Mouse (Mus musculus) hindbrain, embryonic 13.5 days (tissue): ENCODE results near the gene Rft1. TPM values are rescaled to one million over a fixed set of nuclear protein-coding genes. Genes with fewer than 3 reads are reported as not detected.

Experiments used
- ATAC-seq: fragments of 200-750 bp; cut with Nextera tagmentation; 2 replicates; pipeline ENCODE4 v1.8.0; 2017; ENCODE audit warnings: moderate TSS enrichment; ENCODE audit not compliant: low FRiP score
- H3K27ac ChIP-seq: fragments of 300-500 bp; sonication (generic); 2 replicates; pipeline ENCODE4 v1.5.1; 2015; ENCODE audit warnings: inconsistent platforms, mild to moderate bottlenecking, moderate library complexity
- H3K27me3 ChIP-seq: fragments of 300-500 bp; sonication (generic); 2 replicates; pipeline ENCODE4 v1.6.1; 2015; ENCODE audit warnings: mild to moderate bottlenecking, inconsistent platforms
- H3K36me3 ChIP-seq: fragments of 300-500 bp; sonication (generic); 2 replicates; pipeline ENCODE4 v1.6.1; 2015; ENCODE audit warnings: mild to moderate bottlenecking, inconsistent platforms
- H3K4me1 ChIP-seq: fragments of 300-500 bp; sonication (generic); replicated peaks from 2 replicates; pipeline ENCODE4 v1.6.1; 2015; ENCODE audit warnings: inconsistent platforms
- H3K4me2 ChIP-seq: fragments of 300-500 bp; sonication (generic); 2 replicates; pipeline ENCODE4 v1.6.1; 2015; ENCODE audit warnings: inconsistent platforms, mild to moderate bottlenecking, moderate library complexity
- H3K4me3 ChIP-seq: fragments of 300-500 bp; sonication (generic); 2 replicates; pipeline ENCODE4 v1.5.1; 2015; ENCODE audit warnings: mild to moderate bottlenecking, inconsistent platforms
- H3K9ac ChIP-seq: fragments of 300-500 bp; sonication (generic); 2 replicates; pipeline ENCODE4 v1.6.1; 2015; ENCODE audit warnings: mild to moderate bottlenecking, inconsistent platforms
- H3K9me3 ChIP-seq: fragments of 300-500 bp; sonication (generic); 2 replicates; pipeline ENCODE4 v1.6.1; 2016; ENCODE audit warnings: inconsistent platforms
- WGBS: fragments of 180-500 bp; shearing (Covaris S2); methylation state at CpG from one replicate; pipeline ENCODE4 v1.1.7; 2015; 5-methylcytosine and 5-hydroxymethylcytosine counted together
- polyA plus RNA-seq: library from polyadenylated mRNA; unstranded; fragments of >200 nt; fragmentation: Nextera tagmentation; extraction: Ambion mirVana; gene quantifications from 2 replicates; pipeline ENCODE4 v1.2.1, GENCODE M21; 2015

The Rft1 gene
- polyA plus RNA-seq, 1 experiment from 2014 or later, result 9.5 TPM

DNA sequence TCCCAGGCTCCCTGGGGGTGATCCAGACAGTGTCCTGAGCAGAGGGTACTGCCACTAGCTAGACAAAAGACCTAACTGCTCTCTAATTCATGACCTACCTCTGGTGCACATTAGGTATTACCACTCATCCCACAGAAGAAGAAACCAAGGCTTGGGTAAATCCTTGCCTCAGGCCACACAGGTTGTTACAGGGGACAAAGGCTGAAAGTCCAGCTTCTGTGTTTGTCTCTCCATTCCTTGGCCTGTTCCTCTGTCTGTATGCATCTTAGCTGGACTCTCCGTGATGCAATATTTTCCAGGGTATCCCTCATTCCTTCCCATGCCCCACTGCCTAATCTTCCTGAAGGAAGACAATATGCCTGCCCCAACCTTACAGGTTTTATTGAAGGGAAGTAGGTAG lies 19.7 kb upstream of the Rft1 start:
- Histone ChIP-seq H3K4me2 (no peak overlapping the region), H3K9ac (no peak overlapping the region), H3K27ac (no peak overlapping the region), H3K4me1 (peaks cover 9% of the 10 kb centered on the region; the same call in 1 of the 2 replicates), H3K36me3 (no peaks in the 10 kb centered on the region), H3K27me3 (no peaks in the 10 kb centered on the region), H3K9me3 (no peaks in the 10 kb centered on the region), H3K4me3 (no peak overlapping the region)
- no peak for ATAC-seq
- 94% methylated on average over 1 of the region's 1 CpGs for WGBS

DNA sequence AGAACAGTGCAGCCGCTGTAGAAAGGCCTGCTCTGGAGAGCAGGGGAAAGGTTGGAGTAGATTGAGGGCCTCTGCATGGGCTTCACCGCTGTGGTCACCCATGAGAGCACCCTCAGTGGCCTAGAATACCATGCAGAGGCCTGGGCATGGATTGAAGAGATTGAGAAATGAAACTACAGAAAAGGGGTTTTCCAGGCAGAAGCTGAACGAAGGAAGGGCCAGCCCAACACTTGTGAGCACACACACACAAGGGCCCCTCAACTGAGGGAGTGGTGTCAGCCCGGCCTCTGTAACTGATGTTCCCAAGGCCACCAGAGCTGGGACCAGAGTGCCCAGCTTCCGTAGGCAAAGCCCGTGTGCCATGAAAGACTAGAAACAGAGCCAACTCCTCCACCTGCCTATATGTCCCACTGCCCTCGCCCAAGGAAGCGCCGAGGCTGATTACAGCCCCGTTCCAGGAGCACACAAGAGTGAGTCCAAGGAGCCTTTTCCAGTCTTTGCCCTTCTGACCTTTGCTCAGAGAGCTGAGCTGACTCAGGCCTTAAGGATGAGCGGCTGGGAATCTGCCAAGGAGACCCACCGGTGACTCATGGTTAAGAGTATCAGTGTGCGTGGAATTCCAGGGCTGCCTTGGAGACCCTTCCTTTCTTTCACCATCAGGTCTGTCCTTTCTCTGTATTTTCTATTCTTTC lies 18.8 kb upstream of the Rft1 start:
- H3K9ac ChIP-seq, result no peak overlapping the region
- no peak overlapping the region for H3K4me3 ChIP-seq
- 87% methylated on average over 13 of the region's 13 CpGs for WGBS
- H3K9me3 ChIP-seq, result no peaks in the 10 kb centered on the region
- no peaks in the 10 kb centered on the region for H3K27me3 ChIP-seq
- H3K4me2 ChIP-seq, result no peak overlapping the region
- H3K27ac ChIP-seq, result no peak overlapping the region
- no peaks in the 10 kb centered on the region for H3K36me3 ChIP-seq
- ATAC-seq, result no peak
- peaks cover 9% of the 10 kb centered on the region; the same call in 1 of the 2 replicates for H3K4me1 ChIP-seq

DNA sequence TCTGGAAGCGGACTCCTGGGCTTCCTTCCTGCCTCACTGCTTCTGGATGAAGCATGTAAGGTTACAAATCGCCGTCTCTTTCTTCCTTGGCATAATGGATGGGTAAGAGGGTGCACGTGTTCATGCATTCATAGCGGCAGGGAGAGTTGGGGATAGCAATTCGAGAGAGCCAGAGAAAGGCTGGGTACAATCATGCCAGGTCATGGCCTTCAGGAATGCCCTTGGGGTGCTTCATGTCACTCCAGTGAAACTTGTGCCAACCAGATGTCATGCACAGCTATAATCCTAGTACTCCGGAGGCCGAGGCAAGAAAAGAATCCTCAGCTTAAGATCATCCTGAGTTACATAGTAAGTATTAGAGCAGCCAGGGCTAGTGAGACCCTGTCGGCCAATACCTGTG lies 17.7 kb upstream of the Rft1 start:
- Histone ChIP-seq H3K9me3 (no peaks in the 10 kb centered on the region), H3K9ac (no peak overlapping the region), H3K27ac (no peak overlapping the region), H3K27me3 (no peaks in the 10 kb centered on the region), H3K4me3 (no peak overlapping the region), H3K4me1 (peaks cover 8% of the 10 kb centered on the region; the same call in 1 of the 2 replicates), H3K36me3 (no peaks in the 10 kb centered on the region), H3K4me2 (no peak overlapping the region)
- 84% methylated on average over 9 of the region's 9 CpGs for WGBS
- no peak for ATAC-seq

DNA sequence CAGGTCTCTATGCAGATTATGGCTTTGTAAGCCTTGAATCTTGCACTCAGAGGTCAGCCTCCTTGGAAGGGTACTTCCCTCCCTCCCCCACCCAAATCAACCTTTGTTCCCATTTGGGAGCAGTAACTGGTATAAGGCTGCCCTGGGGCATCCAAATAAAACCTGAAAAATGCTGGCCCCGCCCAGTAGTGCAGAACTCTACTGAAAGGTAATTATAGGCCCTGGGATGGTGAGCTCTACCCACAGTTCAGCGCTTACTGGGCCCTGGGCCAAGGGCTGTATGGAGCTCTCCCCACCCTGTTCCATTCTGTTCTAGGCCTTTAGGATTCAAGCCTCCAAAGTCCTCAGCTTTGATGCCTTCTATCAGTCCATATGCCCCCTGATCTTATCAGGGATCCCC lies 17.1 kb upstream of the Rft1 start:
- no peak overlapping the region for H3K4me3 ChIP-seq
- 86% methylated on average over 2 of the region's 2 CpGs for WGBS
- no peak for ATAC-seq
- H3K4me2 ChIP-seq, result no peak overlapping the region
- no peak overlapping the region for H3K27ac ChIP-seq
- no peaks in the 10 kb centered on the region for H3K36me3 ChIP-seq
- 0 out of 2 replicates have a peak, but pooled peaks cover 5% of the 10 kb centered on the region for H3K4me1 ChIP-seq
- H3K9ac ChIP-seq, result no peak overlapping the region
- no peaks in the 10 kb centered on the region for H3K27me3 ChIP-seq
- H3K9me3 ChIP-seq, result no peaks in the 10 kb centered on the region

DNA sequence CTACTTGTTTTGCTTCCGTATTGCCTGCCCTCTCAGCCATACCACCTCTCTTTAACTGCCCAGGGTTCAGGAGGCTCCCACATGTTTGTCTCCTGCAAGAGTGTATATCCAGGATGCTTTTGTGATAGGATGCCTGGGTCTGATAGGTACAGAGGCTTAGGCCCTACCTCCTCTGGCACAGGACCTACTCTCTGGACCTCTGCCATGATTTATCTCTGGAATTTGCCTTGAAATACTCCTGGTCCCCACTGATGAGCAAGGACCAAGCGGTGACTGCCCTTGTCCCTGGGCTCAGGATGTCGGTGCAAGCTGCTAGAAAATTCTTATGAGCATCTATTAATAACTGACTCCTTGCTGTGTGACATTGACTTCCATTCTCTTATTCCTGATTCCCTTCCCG lies 16.2 kb upstream of the Rft1 start:
- ATAC-seq, result no peak
- Histone ChIP-seq H3K4me3 (no peak overlapping the region), H3K36me3 (no peaks in the 10 kb centered on the region), H3K4me2 (no peak overlapping the region), H3K9ac (no peak overlapping the region), H3K9me3 (no peaks in the 10 kb centered on the region), H3K4me1 (no peaks in the 10 kb centered on the region), H3K27me3 (no peaks in the 10 kb centered on the region), H3K27ac (no peak overlapping the region)
- 88% methylated on average over 4 of the region's 4 CpGs for WGBS

DNA sequence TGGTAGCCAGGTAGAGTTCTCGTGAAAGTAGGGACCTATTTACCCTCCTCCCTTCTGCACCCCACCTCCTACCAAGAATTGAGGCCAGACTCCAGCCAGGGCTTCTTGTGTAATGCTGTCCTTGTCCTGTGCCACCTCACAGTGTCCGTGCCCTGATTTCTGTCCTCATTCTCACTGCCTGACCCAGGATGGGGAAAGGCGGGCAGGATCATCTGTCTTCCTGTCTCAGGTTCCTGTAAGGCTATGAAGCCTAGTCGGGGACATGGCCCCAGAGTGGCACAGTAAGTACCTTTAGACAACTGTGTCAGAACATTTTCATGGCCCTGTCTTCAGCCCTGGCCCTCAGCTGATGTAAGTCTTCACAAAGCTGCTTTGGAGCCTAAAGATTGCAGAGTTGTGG lies 15.5 kb upstream of the Rft1 start:
- WGBS, result 81% methylated on average over 4 of the region's 4 CpGs
- no peaks in the 10 kb centered on the region for H3K9me3 ChIP-seq
- H3K4me1 ChIP-seq, result no peaks in the 10 kb centered on the region
- H3K27ac ChIP-seq, result no peak overlapping the region
- H3K4me3 ChIP-seq, result no peak overlapping the region
- H3K9ac ChIP-seq, result no peak overlapping the region
- no peaks in the 10 kb centered on the region for H3K27me3 ChIP-seq
- no peak overlapping the region for H3K4me2 ChIP-seq
- ATAC-seq, result no peak
- no peaks in the 10 kb centered on the region for H3K36me3 ChIP-seq

DNA sequence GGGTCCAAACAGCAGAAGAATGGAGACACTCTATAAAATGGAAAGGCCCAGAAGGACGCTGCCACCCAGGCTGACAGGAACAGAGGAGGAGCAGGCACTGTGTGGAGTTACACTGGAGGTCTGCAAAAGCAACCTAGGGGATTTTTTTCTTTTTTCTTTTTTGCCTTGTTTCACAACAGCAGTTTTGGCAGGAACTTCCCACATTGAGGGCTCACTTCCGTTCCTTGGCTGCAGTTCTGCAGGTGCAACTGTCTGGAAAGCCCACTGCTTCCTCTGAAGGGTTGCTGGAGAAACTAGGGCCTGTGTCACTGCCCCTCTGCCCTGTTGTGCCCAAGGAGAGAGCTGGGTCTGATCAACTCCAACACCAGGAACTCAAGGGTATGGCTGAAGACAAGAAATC lies 12.4 kb upstream of the Rft1 start:
- Histone ChIP-seq H3K9me3 (no peaks in the 10 kb centered on the region), H3K4me2 (no peak overlapping the region), H3K4me1 (0 out of 2 replicates have a peak, but pooled peaks cover 4% of the 10 kb centered on the region), H3K36me3 (no peaks in the 10 kb centered on the region), H3K27me3 (no peaks in the 10 kb centered on the region), H3K9ac (no peak overlapping the region), H3K4me3 (no peak overlapping the region), H3K27ac (no peak overlapping the region)
- WGBS, result 76% methylated on average over 2 of the region's 2 CpGs
- no peak for ATAC-seq

DNA sequence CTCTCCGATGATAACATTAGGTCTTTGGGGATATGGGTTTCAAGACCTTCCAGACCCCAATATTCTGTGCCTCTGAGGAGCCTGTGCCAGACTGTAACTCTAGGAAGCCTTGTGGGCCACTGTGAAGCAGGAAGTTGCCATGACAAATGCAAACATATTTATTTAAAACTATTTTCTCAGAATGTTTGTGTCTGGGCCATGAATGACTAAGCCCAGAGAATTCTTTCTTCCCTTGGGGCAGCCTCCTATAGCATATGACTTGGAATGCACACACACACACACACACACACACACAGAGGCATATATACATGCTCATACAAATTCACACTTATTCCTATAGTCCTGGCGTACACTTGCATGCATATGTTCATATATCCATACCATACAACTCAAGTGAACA lies 10.1 kb upstream of the Rft1 start:
- 0 out of 2 replicates have a peak, but pooled peaks cover 4% of the 10 kb centered on the region for H3K4me1 ChIP-seq
- H3K4me2 ChIP-seq, result no peak overlapping the region
- no peak overlapping the region for H3K4me3 ChIP-seq
- no peak overlapping the region for H3K9ac ChIP-seq
- no peaks in the 10 kb centered on the region for H3K27me3 ChIP-seq
- no peak for ATAC-seq
- 95% methylated on average over 2 of the region's 2 CpGs for WGBS
- no peaks in the 10 kb centered on the region for H3K36me3 ChIP-seq
- no peaks in the 10 kb centered on the region for H3K9me3 ChIP-seq
- H3K27ac ChIP-seq, result no peak overlapping the region

DNA sequence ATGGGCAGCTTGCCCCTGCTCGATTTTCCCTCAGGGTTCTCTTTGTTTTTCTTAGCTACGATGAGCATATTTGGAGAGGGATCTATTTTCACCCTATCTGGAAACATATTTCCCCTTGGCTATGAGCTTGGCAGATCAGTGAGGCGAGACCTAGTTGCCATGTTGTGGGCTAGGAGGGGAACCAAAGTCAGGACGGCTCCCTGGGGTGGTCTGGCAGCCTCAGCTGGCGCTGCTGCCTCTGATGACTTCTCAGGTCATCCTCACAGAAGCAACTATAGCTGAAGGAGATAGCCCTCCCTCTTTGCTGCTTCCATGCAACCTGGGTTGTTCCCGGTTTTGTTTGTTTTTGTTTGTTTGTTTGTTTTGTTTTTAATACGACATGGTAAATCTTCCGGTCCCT lies 9.1 kb upstream of the Rft1 start:
- no peak overlapping the region for H3K9ac ChIP-seq
- H3K9me3 ChIP-seq, result no peaks in the 10 kb centered on the region
- no peak for ATAC-seq
- H3K27me3 ChIP-seq, result no peaks in the 10 kb centered on the region
- no peak overlapping the region for H3K27ac ChIP-seq
- 0 out of 2 replicates have a peak, but pooled peaks cover 4% of the 10 kb centered on the region for H3K4me1 ChIP-seq
- H3K36me3 ChIP-seq, result no peaks in the 10 kb centered on the region
- WGBS, result 66% methylated on average over 8 of the region's 8 CpGs
- H3K4me3 ChIP-seq, result no peak overlapping the region
- no peak overlapping the region for H3K4me2 ChIP-seq

DNA sequence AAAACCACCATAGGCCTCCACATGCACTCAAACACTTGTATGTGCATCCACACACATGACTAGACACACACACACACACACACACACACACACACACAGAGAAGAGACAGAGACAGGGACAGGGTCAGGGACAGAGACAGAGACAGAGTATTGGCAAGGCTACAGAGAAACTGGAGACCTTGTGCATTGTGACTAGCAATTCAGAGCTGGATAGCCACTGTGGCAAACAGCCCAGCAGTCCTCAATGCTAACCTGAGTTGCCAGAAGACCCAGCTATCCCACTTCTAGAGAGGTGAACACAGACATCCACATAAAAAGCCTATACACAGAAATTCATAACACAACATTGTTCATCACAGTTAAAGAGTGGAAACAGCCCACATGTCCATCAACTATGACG lies 7.7 kb upstream of the Rft1 start:
- WGBS, result 90% methylated on average over 1 of the region's 1 CpGs
- Histone ChIP-seq H3K36me3 (no peaks in the 10 kb centered on the region), H3K9me3 (no peaks in the 10 kb centered on the region), H3K4me1 (0 out of 2 replicates have a peak, but pooled peaks cover 4% of the 10 kb centered on the region), H3K9ac (no peak overlapping the region), H3K27ac (no peak overlapping the region), H3K4me2 (no peak overlapping the region), H3K4me3 (no peak overlapping the region), H3K27me3 (no peaks in the 10 kb centered on the region)
- no peak for ATAC-seq

DNA sequence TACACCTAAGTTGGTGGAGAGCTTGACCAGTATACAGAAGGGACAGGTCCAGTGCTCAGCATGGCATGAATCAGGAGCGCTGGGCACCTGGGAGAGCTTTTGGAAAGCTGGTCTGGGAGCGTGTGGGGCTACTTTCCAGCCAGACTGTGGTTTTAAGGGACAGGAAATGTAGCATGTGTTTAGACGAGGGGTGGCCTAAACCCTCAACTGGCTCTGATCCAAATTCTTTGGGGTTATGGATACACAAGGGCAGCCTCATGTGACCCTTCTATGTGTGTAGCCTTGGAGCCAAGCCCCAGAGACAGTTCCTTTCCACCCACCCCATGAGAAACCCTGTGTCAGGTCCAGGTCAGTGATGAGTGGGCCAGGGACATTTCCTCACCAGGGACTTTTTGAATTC lies 5.7 kb upstream of the Rft1 start:
- Histone ChIP-seq H3K9ac (no peak overlapping the region), H3K4me1 (0 out of 2 replicates have a peak, but pooled peaks cover 4% of the 10 kb centered on the region), H3K27me3 (0 out of 2 replicates have a peak, but pooled peaks cover 3% of the 10 kb centered on the region), H3K4me2 (no peak overlapping the region), H3K36me3 (no peaks in the 10 kb centered on the region), H3K9me3 (no peaks in the 10 kb centered on the region), H3K27ac (no peak overlapping the region), H3K4me3 (no peak overlapping the region)
- ATAC-seq, result no peak
- 68% methylated on average over 3 of the region's 3 CpGs for WGBS

DNA sequence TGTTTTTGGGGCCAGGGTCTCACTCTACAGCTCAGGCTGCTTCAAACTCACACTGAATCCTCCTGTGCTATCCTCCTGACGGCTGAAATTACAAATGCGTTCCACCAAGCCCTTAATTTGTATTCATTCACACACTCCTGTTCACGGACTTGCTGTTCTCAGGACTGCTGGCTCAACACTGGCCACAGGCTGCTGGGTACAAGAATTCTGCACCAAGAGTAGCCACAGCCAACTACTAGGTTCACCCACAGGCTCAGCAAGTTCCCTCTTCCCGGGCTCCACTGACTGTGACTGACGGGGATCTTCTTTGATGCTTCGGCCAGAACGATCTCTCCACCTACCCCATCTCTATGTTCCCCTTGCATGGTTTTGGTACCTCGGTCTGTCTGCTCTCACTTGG lies 4.4 kb upstream of the Rft1 start:
- Histone ChIP-seq H3K9me3 (no peaks in the 10 kb centered on the region), H3K27me3 (0 out of 2 replicates have a peak, but pooled peaks cover 3% of the 10 kb centered on the region), H3K4me1 (peaks cover 5% of the 10 kb centered on the region), H3K4me3 (no peak overlapping the region), H3K4me2 (no peak overlapping the region), H3K36me3 (no peaks in the 10 kb centered on the region), H3K9ac (no peak overlapping the region), H3K27ac (no peak overlapping the region)
- WGBS, result 86% methylated on average over 8 of the region's 8 CpGs
- ATAC-seq, result no peak

DNA sequence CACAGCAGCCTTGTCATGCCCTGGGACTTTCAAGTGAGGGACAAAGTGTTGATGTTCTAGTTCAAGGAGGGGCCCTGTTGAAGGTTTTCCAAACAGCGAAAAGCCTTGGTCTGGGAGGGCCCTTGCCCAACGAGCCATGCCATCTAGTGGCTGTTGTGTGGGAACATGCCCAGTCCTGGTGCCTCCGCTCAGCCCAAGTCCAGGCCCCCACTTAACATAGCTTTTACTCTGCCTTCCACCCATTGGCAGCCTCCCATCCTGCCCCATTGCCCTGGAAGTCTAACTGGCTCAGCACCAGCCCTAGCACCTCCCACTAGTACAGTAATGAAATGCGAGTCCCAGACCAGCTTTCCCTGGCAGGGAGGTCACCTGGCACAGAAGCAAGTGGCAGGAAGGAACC lies 3.2 kb upstream of the Rft1 start:
- no peaks in the 10 kb centered on the region for H3K9me3 ChIP-seq
- H3K27ac ChIP-seq, result no peak overlapping the region
- H3K4me1 ChIP-seq, result peaks cover 6% of the 10 kb centered on the region
- 19% methylated on average over 4 of the region's 4 CpGs for WGBS
- H3K36me3 ChIP-seq, result no peaks in the 10 kb centered on the region
- 0 out of 2 replicates have a peak, but pooled peaks have one; percentile 47 for ATAC-seq
- H3K27me3 ChIP-seq, result 0 out of 2 replicates have a peak, but pooled peaks cover 3% of the 10 kb centered on the region
- no peak overlapping the region for H3K9ac ChIP-seq
- no peak overlapping the region for H3K4me3 ChIP-seq
- no peak overlapping the region for H3K4me2 ChIP-seq
